ENCODE assay signal across 8 mouse cellular contexts in genomic region chr2:152349842-152350540, GRCm38 (mm10). TPM values are rescaled to one million over a fixed set of nuclear protein-coding genes. Genes with fewer than 3 reads are reported as not detected.
A peak's percentile ranks its signal among the peaks of the same experiment; 100 is the strongest.
DNase-seq lines count a peak whose midpoint lies in the region; ATAC-seq and TF ChIP-seq lines count a peak whose summit lies in the region.

No protein-coding gene starts in this region.

- 60% methylated on average over 8 of the region's 8 CpGs for WGBS in liver, embryonic 12.5 days (ENCODE audit: insufficient replicate concordance)

- peaks cover 56% of the 10 kb centered on the region for H3K4me1 ChIP-seq in liver, embryonic 12.5 days

- intact Hi-C loops in gastrocnemius, adult 2 months (cut with DNase I) = no loop called here
- intact Hi-C loops in gastrocnemius, postnatal 36 days (cut with DNase I) = no loop called here
- intact Hi-C loops in heart, postnatal 14 days (cut with DNase I) = no loop called here

- H3K4me2 ChIP-seq in liver, embryonic 12.5 days = peak overlapping the region; percentile 5

- no peaks in the 10 kb centered on the region for H3K9me3 ChIP-seq in liver, embryonic 12.5 days (replicated peaks)

- no peak overlapping the region for H3K27ac ChIP-seq in gastrocnemius, adult 2 months
- H3K27ac ChIP-seq in liver, embryonic 12.5 days = peak overlapping the region; percentile 31; the same call in 1 of the 2 replicates

- peak; percentile 44 for DNase-seq in gastrocnemius, adult 2 months
- DNase-seq in gastrocnemius, postnatal 36 days = no peak
- peak; percentile 68 to 91 for DNase-seq in adrenal gland, adult (ENCODE audit: inconsistent age in 2 of 2, low spot score in 1 of 2)
- DNase-seq in heart, postnatal 14 days = peak; percentile 54 to 65
- DNase-seq in telencephalon, adult 2 months (ENCODE audit: low read depth, low spot score) = peak; percentile 17
- DNase-seq in layer of hippocampus, postnatal 25 days (ENCODE audit: extremely low spot score in 1 of 2, low spot score in 1 of 2) = no peak
- DNase-seq in frontal cortex, postnatal 25 days (ENCODE audit: low spot score in 2 of 2) = no peak

- no peaks in the 10 kb centered on the region for H3K27me3 ChIP-seq in liver, embryonic 12.5 days (replicated peaks)

- no peak overlapping the region for H3K4me3 ChIP-seq in gastrocnemius, adult 2 months
- no peak overlapping the region for H3K4me3 ChIP-seq in liver, embryonic 12.5 days

- TF ChIP-seq CTCF in gastrocnemius, adult 2 months (IDR thresholded peaks at IDR 0.05) = no peak

- peak; percentile 40 for ATAC-seq in liver, embryonic 12.5 days

- H3K9ac ChIP-seq in liver, embryonic 12.5 days = peak overlapping the region; percentile 23; the same call in 1 of the 2 replicates

- H3K36me3 ChIP-seq in liver, embryonic 12.5 days = no peaks in the 10 kb centered on the region

RNA-seq across cellular contexts. Expression of gene Trib3, which starts 6.2 kb away (rescaled TPM):
- 1 to 10 TPM; 1.2 to 1.4 TPM for total RNA-seq in gastrocnemius, adult 2 months (2021)
- total RNA-seq in gastrocnemius, postnatal 36 days (2021) = 1 to 10 TPM in 1 of 2 experiments, under 1 TPM in 1; 0.62 to 1.5 TPM
- total RNA-seq in heart, postnatal 14 days (2021) = 1 to 10 TPM; 3.2 to 3.4 TPM
- 6.1 and 7.2 TPM in 2 replicates for polyA plus RNA-seq in liver, embryonic 12.5 days (2016; fragmentation: Nextera tagmentation; extraction: Ambion mirVana)
- under 1 TPM; 0.23 to 0.39 TPM for total RNA-seq in layer of hippocampus, postnatal 25 days (2021)

RNA-seq across cellular contexts. Expression of gene Rbck1, which starts 17.5 kb away (rescaled TPM):
- 10 to 100 TPM; 27.0 to 31.1 TPM for total RNA-seq in gastrocnemius, adult 2 months (2021)
- 10 to 100 TPM; 24.4 to 31.6 TPM for total RNA-seq in gastrocnemius, postnatal 36 days (2021)
- 10 to 100 TPM; 69.1 to 71.2 TPM for total RNA-seq in heart, postnatal 14 days (2021)
- 67.4 and 69.6 TPM in 2 replicates for polyA plus RNA-seq in liver, embryonic 12.5 days (2016; fragmentation: Nextera tagmentation; extraction: Ambion mirVana)
- 100 to 1,000 TPM in 1 of 2 experiments, 10 to 100 TPM in 1; 96.3 to 110 TPM for total RNA-seq in layer of hippocampus, postnatal 25 days (2021)

RNA-seq across cellular contexts. Expression of gene Nrsn2, which starts 26.4 kb away (rescaled TPM):
- total RNA-seq in gastrocnemius, adult 2 months (2021) = not detected
- not detected for total RNA-seq in gastrocnemius, postnatal 36 days (2021)
- total RNA-seq in heart, postnatal 14 days (2021) = not detected
- 0.08 TPM in 1 of 2 replicates, not detected in the other for polyA plus RNA-seq in liver, embryonic 12.5 days (2016; fragmentation: Nextera tagmentation; extraction: Ambion mirVana)
- total RNA-seq in layer of hippocampus, postnatal 25 days (2021) = 10 to 100 TPM; 60.6 to 76.6 TPM

RNA-seq across cellular contexts. Expression of gene Sox12, which starts 47.9 kb away (rescaled TPM):
- under 1 TPM; 0.53 to 0.79 TPM for total RNA-seq in gastrocnemius, adult 2 months (2021)
- total RNA-seq in gastrocnemius, postnatal 36 days (2021) = 1 to 10 TPM; 1.4 to 1.5 TPM
- 10 to 100 TPM; 14.4 to 15.5 TPM for total RNA-seq in heart, postnatal 14 days (2021)
- polyA plus RNA-seq in liver, embryonic 12.5 days (2016; fragmentation: Nextera tagmentation; extraction: Ambion mirVana) = 3.5 and 3.7 TPM in 2 replicates
- 10 to 100 TPM; 16.4 to 19.8 TPM for total RNA-seq in layer of hippocampus, postnatal 25 days (2021)

RNA-seq across cellular contexts. Expression of gene Tbc1d20, which starts 56.4 kb away (rescaled TPM):
- total RNA-seq in gastrocnemius, adult 2 months (2021) = 10 to 100 TPM; 26.4 to 27.8 TPM
- total RNA-seq in gastrocnemius, postnatal 36 days (2021) = 10 to 100 TPM; 21.8 to 26.8 TPM
- total RNA-seq in heart, postnatal 14 days (2021) = 10 to 100 TPM; 47.5 to 52.1 TPM
- 17.9 and 18.4 TPM in 2 replicates for polyA plus RNA-seq in liver, embryonic 12.5 days (2016; fragmentation: Nextera tagmentation; extraction: Ambion mirVana)
- 10 to 100 TPM; 56.1 to 58.2 TPM for total RNA-seq in layer of hippocampus, postnatal 25 days (2021)

Comparison
In these comparisons a context has a peak if more than half of its experiments do, and no peak if none do; other contexts are left out.
1. DNase-seq: peak in gastrocnemius, adult 2 months (single experiment), adrenal gland, adult (2 of 2), heart, postnatal 14 days (2 of 2) and telencephalon, adult 2 months (single experiment); none in gastrocnemius, postnatal 36 days (0 of 2), layer of hippocampus, postnatal 25 days (0 of 2) and frontal cortex, postnatal 25 days (0 of 2).
2. RNA of gene Nrsn2, which starts 26.4 kb away (total RNA-seq): 60.6 to 76.6 TPM in layer of hippocampus, postnatal 25 days; not detected in gastrocnemius, adult 2 months, not detected in gastrocnemius, postnatal 36 days and not detected in heart, postnatal 14 days; every median in the first group is over 10 times any median in the second.